Mouse (Mus musculus): ENCODE data around the gene Lrr1.

- TF ChIP-seq CTCF (IDR thresholded peaks at IDR 0.05; ENCODE audit: low read depth) (no peak), EP300 (IDR thresholded peaks at IDR 0.05; ENCODE audit: low read depth) (no peak)
These were observed 35.6 kb downstream of the Lrr1 start, which contains the start of gene Gm49384 for GRCm38 (mm10) chr12:69204052-69204833.

Data from liver, postnatal 0 days (tissue).